Mouse (Mus musculus) heart, embryonic 12.5 days (tissue): Measurements from ENCODE around the gene Pcare. TPM values are rescaled to one million over a fixed set of nuclear protein-coding genes. Genes with fewer than 3 reads are reported as not detected.
"Not testable (repeated sequence)": the region's sequence is repeated elsewhere in the genome, so short reads cannot be mapped to it uniquely, and the experiment has no call there.

Source experiments
- ATAC-seq: fragments of 200-750 bp; cut with Nextera tagmentation; 2 replicates; pipeline ENCODE4 v1.8.0; 2017; ENCODE audit warnings: moderate TSS enrichment, moderate library complexity; ENCODE audit not compliant: insufficient number of reproducible peaks, low FRiP score
- H3K27ac ChIP-seq: fragments of 300-500 bp; sonication (generic); 2 replicates; pipeline ENCODE4 v1.5.1; 2016; ENCODE audit warnings: mild to moderate bottlenecking, moderate library complexity; ENCODE audit not compliant: poor library complexity, severe bottlenecking
- H3K27me3 ChIP-seq: fragments of 300-500 bp; sonication (generic); replicated peaks from 2 replicates; pipeline ENCODE4 v1.6.1; 2016; ENCODE audit warnings: mild to moderate bottlenecking, moderate library complexity
- H3K36me3 ChIP-seq: fragments of 300-500 bp; sonication (generic); 2 replicates; pipeline ENCODE4 v1.6.1; 2016; ENCODE audit warnings: mild to moderate bottlenecking, moderate library complexity
- H3K4me1 ChIP-seq: fragments of 300-500 bp; sonication (generic); replicated peaks from 2 replicates; pipeline ENCODE4 v1.6.1; 2016; ENCODE audit warnings: mild to moderate bottlenecking
- H3K4me2 ChIP-seq: fragments of 300-500 bp; sonication (generic); 2 replicates; pipeline ENCODE4 v1.6.1; 2016; ENCODE audit warnings: mild to moderate bottlenecking, moderate library complexity
- H3K4me3 ChIP-seq: fragments of 300-500 bp; sonication (generic); 2 replicates; pipeline ENCODE4 v1.5.1; 2016; ENCODE audit warnings: mild to moderate bottlenecking
- H3K9ac ChIP-seq: fragments of 300-500 bp; sonication (generic); 2 replicates; pipeline ENCODE4 v1.6.1; 2016; ENCODE audit warnings: mild to moderate bottlenecking, moderate library complexity
- H3K9me3 ChIP-seq: fragments of 300-500 bp; sonication (generic); replicated peaks from 2 replicates; pipeline ENCODE4 v1.6.1; 2016; ENCODE audit warnings: mild to moderate bottlenecking, moderate library complexity
- WGBS: fragments of 180-500 bp; shearing (Covaris S2); methylation state at CpG from one replicate; pipeline ENCODE4 v1.1.7; 2016; 5-methylcytosine and 5-hydroxymethylcytosine counted together
- polyA plus RNA-seq: library from polyadenylated mRNA; unstranded; fragments of >200 nt; fragmentation: Nextera tagmentation; extraction: Ambion mirVana; gene quantifications from 2 replicates; pipeline ENCODE4 v1.2.1, GENCODE M21; 2016

Pcare gene
- polyA plus RNA-seq, 1 experiment from 2014 or later, result not detected

DNA sequence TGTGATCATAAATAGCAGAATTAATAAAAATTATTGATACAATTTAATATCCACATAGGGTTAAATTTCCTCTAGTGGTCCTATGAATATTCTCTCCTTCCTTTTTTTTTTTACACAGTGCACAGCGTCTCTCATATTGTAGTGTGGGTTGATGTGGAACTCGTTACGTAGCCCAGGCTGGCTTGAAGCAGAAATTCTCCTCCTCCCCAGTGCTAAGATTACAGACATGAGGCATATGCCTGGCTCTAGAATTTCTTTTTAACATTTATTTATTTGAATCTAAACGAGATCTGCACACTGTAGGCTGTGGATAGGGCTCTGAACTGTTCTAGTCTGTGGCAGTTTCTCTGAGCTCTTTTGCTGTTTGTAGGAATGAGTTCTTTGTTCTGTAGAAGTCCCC is 22.6 kb upstream of the Pcare start:
- 77% methylated on average over 4 of the region's 4 CpGs for WGBS
- H3K9me3 ChIP-seq, result peaks cover 4% of the 10 kb centered on the region; the same call in 1 of the 2 replicates
- no peak overlapping the region for H3K4me3 ChIP-seq
- no peak for ATAC-seq
- no peak overlapping the region for H3K4me2 ChIP-seq
- H3K27ac ChIP-seq, result no peak overlapping the region
- no peaks in the 10 kb centered on the region for H3K36me3 ChIP-seq
- no peaks in the 10 kb centered on the region for H3K27me3 ChIP-seq
- H3K4me1 ChIP-seq, result no peaks in the 10 kb centered on the region
- no peak overlapping the region for H3K9ac ChIP-seq

DNA sequence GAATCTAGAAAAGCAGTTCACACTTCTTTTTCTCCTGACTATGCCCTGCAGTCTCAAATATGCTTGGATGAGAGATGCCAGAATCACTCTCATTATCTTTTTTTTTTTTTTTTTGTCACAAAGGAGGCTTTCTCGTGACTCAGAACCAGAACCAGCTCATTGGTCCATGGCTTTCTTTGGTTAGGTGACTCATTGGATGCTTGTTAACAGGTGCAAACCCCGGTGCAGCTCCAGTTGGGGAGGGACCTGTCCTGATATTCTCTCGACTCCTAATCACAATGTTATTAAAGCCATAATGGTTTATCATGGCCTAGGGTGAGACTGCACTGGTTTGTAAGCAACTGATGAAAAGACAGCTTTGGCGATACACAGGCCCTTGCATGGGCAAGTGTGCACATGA is 21.5 kb upstream of the Pcare start:
- H3K4me1 ChIP-seq, result no peaks in the 10 kb centered on the region
- H3K4me3 ChIP-seq, result no peak overlapping the region
- no peak for ATAC-seq
- H3K4me2 ChIP-seq, result no peak overlapping the region
- H3K9me3 ChIP-seq, result peaks cover 4% of the 10 kb centered on the region; the same call in 1 of the 2 replicates
- no peak overlapping the region for H3K27ac ChIP-seq
- no peaks in the 10 kb centered on the region for H3K36me3 ChIP-seq
- no peaks in the 10 kb centered on the region for H3K27me3 ChIP-seq
- WGBS, result 71% methylated on average over 4 of the region's 4 CpGs
- H3K9ac ChIP-seq, result no peak overlapping the region

DNA sequence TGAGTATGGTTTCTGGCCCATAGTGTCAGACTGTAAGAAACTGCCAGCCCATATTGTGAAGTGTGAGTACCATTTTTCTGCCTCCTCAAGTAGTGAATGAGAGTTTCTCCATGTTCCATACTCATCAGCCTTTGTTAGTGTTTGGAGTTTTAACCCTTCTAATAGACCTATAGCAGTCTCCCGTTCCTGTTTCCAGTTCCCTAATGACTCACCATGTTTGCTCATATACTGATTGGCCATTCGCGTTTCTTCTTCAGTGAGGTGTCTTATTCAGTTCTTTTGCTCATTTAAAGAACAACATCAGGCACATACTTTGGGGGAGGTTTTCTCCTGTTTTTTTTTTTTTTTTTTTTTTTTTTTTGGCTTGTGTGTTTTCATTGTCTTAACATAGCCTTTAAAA is 18.0 kb upstream of the Pcare start:
- Histone ChIP-seq H3K4me1 (no peaks in the 10 kb centered on the region), H3K4me2 (no peak overlapping the region), H3K27me3 (no peaks in the 10 kb centered on the region), H3K27ac (no peak overlapping the region), H3K9ac (no peak overlapping the region), H3K4me3 (no peak overlapping the region), H3K36me3 (no peaks in the 10 kb centered on the region), H3K9me3 (no peaks in the 10 kb centered on the region)
- ATAC-seq, result no peak
- WGBS, result 90% methylated on average over 3 of the region's 3 CpGs

DNA sequence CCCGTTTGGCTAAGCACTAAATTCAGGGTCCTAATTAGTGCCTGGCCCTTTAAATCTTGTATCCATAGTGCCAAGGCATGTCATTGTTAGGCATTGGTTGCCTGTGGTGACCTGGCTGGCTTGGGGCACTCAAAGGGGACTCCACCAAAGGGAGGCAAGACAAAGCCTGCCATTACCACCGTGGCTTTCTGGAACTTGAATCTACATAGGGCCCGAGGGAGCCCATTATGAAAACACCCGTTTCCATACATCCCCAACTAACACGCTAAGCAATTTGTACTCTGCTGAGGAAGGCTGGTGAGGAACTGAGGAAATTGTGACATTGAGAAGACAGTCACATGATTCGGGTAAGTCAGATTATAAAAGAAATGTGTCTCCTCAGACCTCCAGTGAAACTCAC is 16.9 kb upstream of the Pcare start:
- Histone ChIP-seq H3K4me2 (no peak overlapping the region), H3K9me3 (no peaks in the 10 kb centered on the region), H3K4me3 (no peak overlapping the region), H3K27me3 (no peaks in the 10 kb centered on the region), H3K36me3 (no peaks in the 10 kb centered on the region), H3K9ac (no peak overlapping the region), H3K4me1 (no peaks in the 10 kb centered on the region), H3K27ac (no peak overlapping the region)
- 61% methylated on average over 6 of the region's 6 CpGs for WGBS
- ATAC-seq, result no peak

DNA sequence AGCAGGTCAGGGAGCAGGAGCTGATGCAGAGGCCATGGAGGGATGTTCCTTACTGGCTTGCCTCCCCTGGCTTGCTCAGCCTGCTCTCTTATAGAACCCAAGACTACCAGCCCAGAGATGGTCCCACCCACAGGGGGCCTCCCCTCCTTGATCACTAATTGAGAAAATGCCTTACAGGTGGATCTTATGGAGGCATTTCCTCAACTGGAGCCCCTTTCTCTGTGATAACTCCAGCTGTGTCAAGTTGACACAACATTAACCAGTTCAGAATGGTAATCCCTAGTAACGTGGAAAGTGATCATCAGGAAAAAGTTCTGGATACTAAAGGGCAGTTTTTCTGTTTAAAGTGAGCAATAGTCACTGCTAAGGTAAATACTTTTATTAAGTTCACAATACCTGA is 15.5 kb upstream of the Pcare start, which contains the start of gene Clip4:
Gene Clip4, plus strand, starts transcription at position 301 of the 400 bp plus-strand sequence.
- H3K4me2 ChIP-seq, H3K4me1 ChIP-seq, H3K27ac ChIP-seq, ATAC-seq, H3K9ac ChIP-seq, H3K36me3 ChIP-seq, H3K9me3 ChIP-seq, H3K4me3 ChIP-seq, H3K27me3 ChIP-seq: not testable (repeated sequence)
- 62% methylated on average over 1 of the region's 1 CpGs for WGBS

DNA sequence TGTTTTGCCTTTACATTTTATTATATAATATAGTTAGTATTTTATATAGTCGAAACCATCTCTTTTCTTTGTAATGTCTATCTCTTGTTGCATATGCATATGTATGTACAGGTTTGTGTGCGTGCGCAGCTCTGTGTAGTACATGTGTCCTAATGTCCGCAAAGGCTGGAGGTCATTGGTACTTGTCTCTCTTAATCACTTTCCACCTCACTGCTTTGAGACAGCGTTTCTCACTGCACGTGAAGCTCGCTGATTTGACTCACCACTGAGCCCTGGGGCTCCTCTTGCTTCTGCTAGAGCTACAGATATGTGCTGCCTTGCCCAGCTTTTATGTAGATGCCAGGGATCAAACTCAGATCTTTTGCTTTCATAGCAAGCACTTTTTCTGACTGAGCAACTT is 7.8 kb upstream of the Pcare start:
- Histone ChIP-seq H3K27me3 (no peaks in the 10 kb centered on the region), H3K4me2 (no peak overlapping the region), H3K4me3 (no peak overlapping the region), H3K27ac (no peak overlapping the region), H3K36me3 (no peaks in the 10 kb centered on the region), H3K9me3 (peaks cover 3% of the 10 kb centered on the region; the same call in 1 of the 2 replicates), H3K9ac (no peak overlapping the region), H3K4me1 (no peaks in the 10 kb centered on the region)
- 70% methylated on average over 7 of the region's 7 CpGs for WGBS
- no peak for ATAC-seq

DNA sequence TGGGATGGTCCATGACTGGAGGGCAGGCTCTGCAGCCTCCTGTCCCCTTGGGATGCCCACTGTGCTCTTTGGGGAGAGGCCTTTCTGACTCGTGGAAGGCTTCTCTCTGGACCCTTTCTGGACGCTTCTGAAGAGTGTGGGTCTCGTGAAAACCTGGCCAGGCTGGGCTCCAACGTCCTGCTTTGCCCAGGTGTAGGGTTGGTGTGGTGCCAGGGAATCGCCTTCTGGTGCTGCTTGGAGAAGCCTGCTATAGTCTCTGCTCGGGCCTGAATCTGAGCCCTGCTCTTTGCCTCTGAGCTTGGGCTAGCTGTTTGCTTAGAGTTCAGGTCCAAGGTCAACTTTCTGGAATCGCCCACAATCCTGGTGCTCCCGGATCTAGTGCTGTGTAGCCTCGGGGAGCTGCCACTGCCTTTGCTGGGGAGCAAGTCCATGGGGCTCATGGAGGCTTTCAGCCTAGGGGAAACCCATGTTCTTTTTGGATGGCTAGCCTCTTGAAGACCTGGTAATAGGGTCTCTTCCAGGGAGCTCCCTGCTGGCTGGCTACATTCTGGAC is 3.0 kb downstream of the Pcare start:
- Histone ChIP-seq H3K4me3 (no peak overlapping the region), H3K36me3 (no peaks in the 10 kb centered on the region), H3K9ac (no peak overlapping the region), H3K9me3 (no peaks in the 10 kb centered on the region), H3K27ac (no peak overlapping the region), H3K27me3 (no peaks in the 10 kb centered on the region; the same call in 1 of the 2 replicates), H3K4me1 (0 out of 2 replicates have a peak, but pooled peaks cover 4% of the 10 kb centered on the region), H3K4me2 (no peak overlapping the region)
- WGBS, result 84% methylated on average over 9 of the region's 9 CpGs
- no peak for ATAC-seq

DNA sequence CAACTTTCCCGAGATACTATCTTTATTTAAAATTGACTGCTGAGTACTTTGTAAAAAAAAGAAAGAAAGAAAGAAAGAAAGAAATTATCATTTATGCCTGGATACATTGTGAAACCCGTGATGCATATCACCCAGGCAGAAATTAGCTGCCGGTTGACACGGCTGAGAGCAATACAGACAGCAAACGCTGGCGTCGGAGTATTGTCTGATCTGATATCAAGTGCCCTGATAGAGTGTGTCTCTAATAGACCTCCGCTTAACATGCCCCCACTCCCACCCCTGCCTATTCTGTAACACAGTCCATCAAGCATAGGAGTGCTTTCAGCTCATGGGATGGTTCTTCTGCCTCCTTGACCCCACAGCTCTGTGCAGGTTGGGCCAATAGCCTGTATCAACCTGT is 5.1 kb downstream of the Pcare start:
- Histone ChIP-seq H3K4me3 (no peak overlapping the region), H3K4me1 (peaks cover 11% of the 10 kb centered on the region; the same call in 1 of the 2 replicates), H3K27ac (no peak overlapping the region), H3K9ac (no peak overlapping the region), H3K27me3 (no peaks in the 10 kb centered on the region; the same call in 1 of the 2 replicates), H3K36me3 (no peaks in the 10 kb centered on the region), H3K9me3 (no peaks in the 10 kb centered on the region; the same call in 1 of the 2 replicates), H3K4me2 (no peak overlapping the region)
- no peak for ATAC-seq
- 81% methylated on average over 8 of the region's 8 CpGs for WGBS

DNA sequence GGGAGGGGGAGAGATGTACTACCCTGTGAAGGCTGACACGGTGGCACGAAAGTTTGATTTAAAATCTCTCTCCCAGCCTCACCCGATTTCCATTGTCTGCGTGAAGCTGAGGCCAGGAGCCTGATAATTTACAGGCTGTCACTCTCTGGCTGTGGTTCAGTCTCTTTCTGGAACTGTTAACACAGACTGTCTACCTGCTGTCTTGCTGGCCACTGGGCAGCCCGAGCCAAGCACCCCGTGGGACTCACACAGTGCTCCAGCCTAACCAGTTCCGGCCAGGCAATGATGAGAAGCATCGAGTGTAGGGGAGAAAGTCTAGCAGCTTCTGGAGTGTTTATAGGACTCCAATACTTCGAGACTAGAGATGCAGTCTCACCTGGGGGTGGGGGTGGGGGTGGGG is 6.6 kb downstream of the Pcare start:
- H3K9ac ChIP-seq, result no peak overlapping the region
- no peaks in the 10 kb centered on the region; the same call in 1 of the 2 replicates for H3K27me3 ChIP-seq
- H3K36me3 ChIP-seq, result no peaks in the 10 kb centered on the region
- H3K4me1 ChIP-seq, result peaks cover 11% of the 10 kb centered on the region; the same call in 1 of the 2 replicates
- H3K27ac ChIP-seq, result no peak overlapping the region
- no peak for ATAC-seq
- H3K9me3 ChIP-seq, result no peaks in the 10 kb centered on the region; the same call in 1 of the 2 replicates
- no peak overlapping the region for H3K4me2 ChIP-seq
- H3K4me3 ChIP-seq, result no peak overlapping the region
- WGBS, result 85% methylated on average over 9 of the region's 9 CpGs

DNA sequence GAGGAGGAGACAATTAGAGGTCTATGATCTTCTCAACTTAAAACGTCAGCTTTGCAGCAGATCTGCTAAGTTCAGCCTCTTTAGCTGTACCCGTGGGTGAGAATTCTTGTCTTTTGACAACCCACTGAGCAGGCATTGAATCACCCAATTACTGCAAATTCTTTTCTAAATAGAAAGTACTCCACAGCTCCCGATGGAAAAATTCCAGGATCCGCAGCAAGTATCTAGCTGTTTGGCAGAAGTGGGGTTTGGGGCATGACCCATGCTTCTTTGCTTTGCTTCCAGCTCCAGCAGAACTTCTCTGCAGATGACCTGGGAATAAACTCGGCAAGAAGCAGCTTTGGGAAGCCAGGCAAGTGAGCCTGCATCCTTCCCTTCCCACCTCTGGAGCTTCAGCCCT is 9.8 kb downstream of the Pcare start:
- Histone ChIP-seq H3K27me3 (no peaks in the 10 kb centered on the region), H3K9me3 (no peaks in the 10 kb centered on the region; the same call in 1 of the 2 replicates), H3K9ac (no peak overlapping the region), H3K4me1 (peaks cover 11% of the 10 kb centered on the region; the same call in 1 of the 2 replicates), H3K36me3 (no peaks in the 10 kb centered on the region), H3K4me3 (no peak overlapping the region), H3K4me2 (no peak overlapping the region), H3K27ac (no peak overlapping the region)
- no peak for ATAC-seq
- 41% methylated on average over 5 of the region's 5 CpGs for WGBS

DNA sequence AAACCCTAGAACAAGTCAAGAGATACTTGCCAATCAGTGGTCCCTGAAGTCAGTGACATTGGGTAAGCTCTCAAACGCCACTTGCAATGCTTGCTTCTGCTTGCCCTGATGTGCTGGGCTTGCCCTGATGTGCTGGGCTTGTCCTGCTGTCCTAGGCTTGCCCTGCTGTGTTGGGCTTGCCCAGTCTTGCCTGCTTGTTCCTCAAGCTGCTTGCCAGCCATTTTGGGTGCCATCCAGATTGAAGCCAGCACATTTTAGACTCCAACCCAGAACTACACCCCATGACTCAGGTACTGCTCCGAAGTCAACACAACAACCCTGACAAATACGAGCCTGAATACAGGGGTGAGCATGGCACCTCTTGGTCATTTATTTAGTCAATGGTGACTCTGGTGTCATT is 10.5 kb downstream of the Pcare start:
- Histone ChIP-seq H3K27me3 (no peaks in the 10 kb centered on the region), H3K4me1 (peaks cover 7% of the 10 kb centered on the region; the same call in 1 of the 2 replicates), H3K4me3 (no peak overlapping the region), H3K9ac (no peak overlapping the region), H3K9me3 (no peaks in the 10 kb centered on the region; the same call in 1 of the 2 replicates), H3K36me3 (no peaks in the 10 kb centered on the region), H3K27ac (no peak overlapping the region), H3K4me2 (no peak overlapping the region)
- no peak for ATAC-seq
- 79% methylated on average over 3 of the region's 3 CpGs for WGBS

DNA sequence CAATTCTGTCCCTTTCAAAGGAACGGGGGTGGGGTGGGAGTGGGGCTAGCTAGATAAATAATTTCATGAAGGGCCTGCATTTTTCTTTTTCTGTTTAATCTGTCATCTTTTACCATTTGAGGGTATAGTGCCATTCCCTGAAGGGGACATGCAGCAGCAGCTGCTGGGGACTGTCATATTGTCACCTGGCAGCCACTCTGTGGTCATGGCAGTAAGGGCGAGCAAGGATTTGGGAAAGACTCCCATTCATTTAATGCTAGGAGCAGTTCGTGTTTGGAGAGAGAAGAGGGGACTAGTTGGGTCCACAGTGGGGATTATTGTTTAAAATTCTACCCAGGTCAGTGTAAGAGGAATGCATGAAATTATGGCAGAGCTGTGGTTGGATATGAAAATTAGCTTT is 16.3 kb downstream of the Pcare start:
- WGBS, result 50% methylated on average over 3 of the region's 3 CpGs
- no peaks in the 10 kb centered on the region for H3K36me3 ChIP-seq

More for the DNA sequence above, 16.3 kb downstream of the Pcare start:
- no peak overlapping the region for H3K9ac ChIP-seq
- H3K4me1 ChIP-seq, result peaks cover 7% of the 10 kb centered on the region
- H3K4me2 ChIP-seq, result no peak overlapping the region
- no peak overlapping the region for H3K27ac ChIP-seq
- no peaks in the 10 kb centered on the region for H3K9me3 ChIP-seq
- H3K4me3 ChIP-seq, result no peak overlapping the region
- no peak for ATAC-seq
- H3K27me3 ChIP-seq, result no peaks in the 10 kb centered on the region
